Mouse (Mus musculus): ENCODE measurements around the gene Zbtb8b. TPM values are rescaled to one million over a fixed set of nuclear protein-coding genes. Genes with fewer than 3 reads are reported as not detected.

Gene Zbtb8b
- total and polyA plus RNA-seq, 2 experiments from 2014 or later, result 9.7 to 12.9 TPM

DNA sequence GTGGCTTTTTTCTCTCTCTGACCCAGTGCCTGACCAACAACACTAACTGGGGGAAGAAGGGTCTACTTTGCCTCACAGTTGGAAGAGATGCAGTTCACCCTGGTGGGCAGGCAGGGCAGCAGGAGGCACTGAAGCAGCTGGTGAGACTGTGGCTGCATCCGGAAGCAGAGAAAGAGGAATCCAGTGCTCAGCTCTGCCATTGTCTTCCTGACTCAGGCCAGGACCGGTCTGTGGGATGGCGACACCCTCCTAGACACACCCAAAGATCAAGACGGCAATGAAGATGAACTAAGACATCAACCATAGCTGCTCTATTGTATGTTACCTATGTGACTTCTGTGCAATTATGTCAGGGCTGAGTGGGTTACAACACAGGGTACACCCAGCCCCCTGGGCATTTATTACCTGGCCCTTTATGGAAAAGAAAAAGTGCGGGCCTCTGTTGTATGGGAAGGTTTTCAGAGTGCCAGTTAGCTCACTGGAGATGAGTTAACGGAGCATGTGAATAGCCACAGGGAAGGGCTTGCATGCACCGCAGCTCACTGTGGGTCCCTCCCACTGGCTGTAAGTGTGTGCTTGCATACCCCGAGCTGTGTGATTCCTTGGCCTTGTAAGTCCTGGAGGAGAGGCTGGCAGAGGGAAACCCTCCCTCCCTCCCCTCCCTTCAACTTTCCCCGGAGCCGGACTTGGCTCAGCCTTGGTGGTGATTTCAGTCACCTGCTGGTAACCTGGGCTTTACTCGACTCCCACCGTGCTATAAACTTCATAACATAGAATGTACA lies 46.4 kb downstream of the Zbtb8b start:
- Histone ChIP-seq H3K27ac (no peak overlapping the region), H3K4me1 (ENCODE audit: insufficient read depth, low read length) (no peaks in the 10 kb centered on the region), H3K9me3 (ENCODE audit: low read length) (no peaks in the 10 kb centered on the region), H3K4me2 (ENCODE audit: low read depth, low read length) (no peak overlapping the region), H3K27me3 (ENCODE audit: insufficient read depth, low read length) (no peaks in the 10 kb centered on the region), H3K4me3 (ENCODE audit: low read length) (no peak overlapping the region), H3K9ac (replicated peaks; ENCODE audit: low read length) (no peak overlapping the region), H3K36me3 (ENCODE audit: insufficient read depth, low read length) (no peaks in the 10 kb centered on the region)
- 36% methylated on average over 12 of the region's 12 CpGs for WGBS
- ATAC-seq (no peak), DNase-seq (ENCODE audit: low spot score) (no peak)
- no peak for TF ChIP-seq CTCF (IDR thresholded peaks at IDR 0.05; ENCODE audit: low read depth)

DNA sequence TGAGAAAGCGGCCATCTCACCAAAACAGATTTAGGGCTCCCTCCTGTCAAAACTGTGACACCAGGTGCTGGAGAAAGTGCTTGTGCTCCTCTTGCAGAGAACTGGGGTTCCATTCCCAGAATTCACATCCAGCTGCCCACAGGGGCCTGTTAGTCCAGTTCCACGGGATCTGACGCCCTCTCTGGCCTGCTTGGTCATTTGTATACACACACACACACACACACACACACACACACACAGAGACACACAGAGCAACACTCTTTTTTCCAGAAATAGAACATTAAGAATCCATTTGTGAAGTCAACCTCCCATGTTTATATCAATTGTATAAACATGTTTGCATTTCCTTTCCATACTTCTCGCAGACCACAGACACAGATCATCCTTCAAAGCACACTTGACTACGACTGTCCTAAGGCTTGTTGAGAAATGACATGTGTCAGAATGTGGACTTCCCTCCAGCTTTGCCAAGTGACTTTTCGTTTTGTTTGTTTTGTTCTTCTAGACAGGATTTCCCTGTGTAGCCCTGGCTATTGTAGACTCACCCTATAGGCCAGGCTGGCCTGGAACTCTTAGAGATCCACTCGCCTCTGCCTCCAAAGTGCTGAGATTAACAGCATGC lies 49.6 kb downstream of the Zbtb8b start:
- no peaks in the 10 kb centered on the region for H3K4me1 ChIP-seq (ENCODE audit: insufficient read depth, low read length)
- 85% methylated on average over 7 of the region's 7 CpGs for WGBS

DNA sequence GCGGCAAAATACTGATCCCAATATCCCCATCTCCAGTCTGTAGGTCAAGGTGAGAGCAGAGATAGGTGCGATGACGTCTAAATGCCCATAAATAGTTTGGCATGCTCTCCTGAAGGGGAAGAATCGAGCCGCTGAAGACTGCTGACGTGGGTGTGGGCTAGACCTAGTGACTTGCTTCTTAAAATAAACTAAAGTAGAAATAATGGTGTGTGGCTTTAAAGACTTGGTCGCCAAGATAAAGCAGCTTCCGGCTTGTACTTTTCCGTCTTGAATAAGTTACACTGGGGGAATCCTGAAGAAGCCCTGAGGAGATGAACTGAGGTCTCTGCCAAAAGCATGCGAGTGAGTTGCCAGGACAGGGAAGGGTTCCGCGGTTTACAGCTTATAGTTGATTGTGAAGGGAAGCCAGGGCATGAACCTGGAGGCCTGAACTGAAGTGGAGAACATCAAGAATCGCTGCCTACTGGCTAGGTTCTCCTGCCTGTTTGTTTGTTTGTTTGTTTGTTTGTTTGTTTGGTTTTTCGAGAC lies 50.4 kb downstream of the Zbtb8b start:
- no peak for TF ChIP-seq CTCF (IDR thresholded peaks at IDR 0.05; ENCODE audit: low read depth)
- H3K9me3 ChIP-seq (ENCODE audit: low read length), result no peaks in the 10 kb centered on the region
- H3K9ac ChIP-seq (replicated peaks; ENCODE audit: low read length), result no peak overlapping the region
- 82% methylated on average over 13 of the region's 14 CpGs for WGBS
- H3K27ac ChIP-seq, result no peak overlapping the region
- no peaks in the 10 kb centered on the region for H3K36me3 ChIP-seq (ENCODE audit: insufficient read depth, low read length)
- no peak for DNase-seq (ENCODE audit: low spot score)
- no peak overlapping the region for H3K4me3 ChIP-seq (ENCODE audit: low read length)
- no peak overlapping the region for H3K4me2 ChIP-seq (ENCODE audit: low read depth, low read length)
- H3K4me1 ChIP-seq (ENCODE audit: insufficient read depth, low read length), result no peaks in the 10 kb centered on the region
- no peaks in the 10 kb centered on the region for H3K27me3 ChIP-seq (ENCODE audit: insufficient read depth, low read length)
- ATAC-seq, result no peak

More for the DNA sequence above, 49.6 kb downstream of the Zbtb8b start:
- ATAC-seq (no peak), DNase-seq (ENCODE audit: low spot score) (no peak)
- no peak overlapping the region for H3K4me2 ChIP-seq (ENCODE audit: low read depth, low read length)
- no peak overlapping the region for H3K27ac ChIP-seq
- H3K36me3 ChIP-seq (ENCODE audit: insufficient read depth, low read length), result no peaks in the 10 kb centered on the region
- H3K4me3 ChIP-seq (ENCODE audit: low read length), result no peak overlapping the region
- no peak for TF ChIP-seq CTCF (IDR thresholded peaks at IDR 0.05; ENCODE audit: low read depth)
- H3K27me3 ChIP-seq (ENCODE audit: insufficient read depth, low read length), result no peaks in the 10 kb centered on the region
- H3K9ac ChIP-seq (replicated peaks; ENCODE audit: low read length), result no peak overlapping the region
- no peaks in the 10 kb centered on the region for H3K9me3 ChIP-seq (ENCODE audit: low read length)

DNA sequence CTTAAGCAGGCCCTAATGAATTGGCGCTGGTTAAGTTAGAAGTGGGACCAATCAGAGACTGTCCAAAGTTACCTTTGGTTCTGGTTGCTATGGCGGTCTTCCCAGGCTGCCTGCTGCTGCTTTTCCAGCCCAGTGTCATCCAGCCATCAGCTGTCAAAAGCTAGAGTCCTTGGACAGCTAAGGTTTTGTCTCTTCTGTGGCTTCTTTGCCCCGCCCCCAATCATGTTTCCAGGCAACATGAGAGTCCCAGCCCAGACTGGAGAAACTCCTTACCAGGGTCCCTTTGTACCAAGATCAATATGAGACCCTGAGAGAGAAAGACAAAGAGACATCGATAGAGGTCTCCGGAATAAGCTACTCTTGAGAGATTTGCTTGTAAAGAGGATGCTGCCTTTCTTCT lies 52.2 kb downstream of the Zbtb8b start:
- no peak for TF ChIP-seq CTCF (IDR thresholded peaks at IDR 0.05; ENCODE audit: low read depth)
- no peaks in the 10 kb centered on the region for H3K27me3 ChIP-seq (ENCODE audit: insufficient read depth, low read length)
- no peaks in the 10 kb centered on the region for H3K4me1 ChIP-seq (ENCODE audit: insufficient read depth, low read length)
- ATAC-seq (no peak), DNase-seq (ENCODE audit: low spot score) (no peak)
- no peak overlapping the region for H3K4me2 ChIP-seq (ENCODE audit: low read depth, low read length)
- no peaks in the 10 kb centered on the region for H3K36me3 ChIP-seq (ENCODE audit: insufficient read depth, low read length)
- no peak overlapping the region for H3K9ac ChIP-seq (replicated peaks; ENCODE audit: low read length)
- no peaks in the 10 kb centered on the region for H3K9me3 ChIP-seq (ENCODE audit: low read length)
- no peak overlapping the region for H3K4me3 ChIP-seq (ENCODE audit: low read length)
- no peak overlapping the region for H3K27ac ChIP-seq
- WGBS, result 35% methylated on average over 5 of the region's 5 CpGs

DNA sequence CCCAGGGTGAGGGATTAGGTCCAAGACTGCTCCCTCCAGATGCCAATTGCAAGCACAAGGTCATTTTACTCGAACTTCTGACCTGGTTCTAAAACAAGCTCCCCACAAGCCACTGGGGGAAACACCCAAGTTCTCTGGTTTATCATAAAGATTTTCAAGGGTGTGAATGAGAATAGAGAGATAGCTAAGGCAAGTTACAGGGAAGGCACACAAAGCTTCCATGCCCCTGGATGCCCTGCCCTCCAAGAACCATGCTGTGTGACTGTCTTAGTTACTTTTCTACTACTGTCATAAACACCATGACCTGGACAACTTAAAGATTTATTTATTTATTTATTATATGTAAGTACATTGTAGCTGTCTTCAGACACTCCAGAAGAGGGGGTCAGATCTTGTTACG lies 53.7 kb downstream of the Zbtb8b start:
- Histone ChIP-seq H3K4me1 (ENCODE audit: insufficient read depth, low read length) (no peaks in the 10 kb centered on the region), H3K36me3 (ENCODE audit: insufficient read depth, low read length) (no peaks in the 10 kb centered on the region), H3K27ac (no peak overlapping the region), H3K4me3 (ENCODE audit: low read length) (no peak overlapping the region), H3K9me3 (ENCODE audit: low read length) (no peaks in the 10 kb centered on the region), H3K4me2 (ENCODE audit: low read depth, low read length) (no peak overlapping the region), H3K9ac (replicated peaks; ENCODE audit: low read length) (no peak overlapping the region), H3K27me3 (ENCODE audit: insufficient read depth, low read length) (no peaks in the 10 kb centered on the region)
- WGBS, result 72% methylated on average over 1 of the region's 2 CpGs
- DNase-seq (ENCODE audit: low spot score) (no peak), ATAC-seq (no peak)
- TF ChIP-seq CTCF (IDR thresholded peaks at IDR 0.05; ENCODE audit: low read depth), result no peak

DNA sequence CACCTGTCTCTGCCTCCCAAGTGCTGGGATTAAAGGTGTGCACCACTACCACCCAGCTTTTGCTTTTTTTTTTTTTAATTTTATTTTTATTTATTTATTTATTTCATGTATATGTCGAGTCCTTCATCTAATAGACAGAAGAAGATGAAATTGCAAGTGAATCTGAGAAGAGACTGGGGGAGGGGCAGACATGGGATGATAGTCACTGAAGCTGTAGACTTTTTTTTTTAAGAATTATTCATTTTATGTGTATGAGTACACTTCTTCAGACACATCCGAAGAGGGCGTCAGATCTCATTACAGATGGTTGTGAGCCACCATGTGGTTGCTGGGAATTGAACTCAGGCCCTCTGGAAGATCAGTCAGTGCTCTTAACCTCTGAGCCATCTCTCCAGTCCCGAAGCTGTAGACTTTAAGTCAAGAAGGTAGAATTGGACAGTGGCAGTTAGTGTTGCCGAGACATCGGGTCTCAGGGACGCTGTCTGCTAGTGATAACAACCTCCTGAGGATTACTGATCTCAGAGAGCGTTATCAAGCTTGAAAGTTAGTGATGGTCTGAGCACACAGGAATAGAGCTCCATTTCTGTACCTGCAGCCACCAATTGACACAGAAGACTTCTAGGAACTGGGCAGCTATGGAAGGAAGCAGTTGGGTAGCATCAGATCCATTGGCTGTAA lies 54.2 kb downstream of the Zbtb8b start:
- no peak overlapping the region for H3K9ac ChIP-seq (replicated peaks; ENCODE audit: low read length)
- 91% methylated on average over 8 of the region's 8 CpGs for WGBS

More for the DNA sequence above, 54.2 kb downstream of the Zbtb8b start:
- no peaks in the 10 kb centered on the region for H3K9me3 ChIP-seq (ENCODE audit: low read length)
- H3K4me2 ChIP-seq (ENCODE audit: low read depth, low read length), result no peak overlapping the region
- H3K27ac ChIP-seq, result no peak overlapping the region
- no peaks in the 10 kb centered on the region for H3K36me3 ChIP-seq (ENCODE audit: insufficient read depth, low read length)
- DNase-seq (ENCODE audit: low spot score), result no peak
- H3K4me3 ChIP-seq (ENCODE audit: low read length), result no peak overlapping the region
- no peaks in the 10 kb centered on the region for H3K27me3 ChIP-seq (ENCODE audit: insufficient read depth, low read length)
- TF ChIP-seq CTCF (IDR thresholded peaks at IDR 0.05; ENCODE audit: low read depth), result no peak
- no peaks in the 10 kb centered on the region for H3K4me1 ChIP-seq (ENCODE audit: insufficient read depth, low read length)
- no peak for ATAC-seq

Data from hindbrain, postnatal 0 days (tissue).